Mouse (Mus musculus): Measurements from ENCODE around the gene Dcun1d4. TPM values are rescaled to one million over a fixed set of nuclear protein-coding genes. Genes with fewer than 3 reads are reported as not detected.

Dcun1d4 gene
- polyA plus RNA-seq, 1 experiment from 2014 or later: 59.2 TPM

- WGBS: 93% methylated on average over 12 of the region's 12 CpGs
- Histone ChIP-seq H3K9me3 (no peaks in the 10 kb centered on the region), H3K4me2 (replicated peaks) (no peak overlapping the region), H3K4me3 (no peak overlapping the region), H3K36me3 (peaks cover 35% of the 10 kb centered on the region), H3K27ac (no peak overlapping the region), H3K4me1 (no peaks in the 10 kb centered on the region), H3K27me3 (replicated peaks) (no peaks in the 10 kb centered on the region), H3K9ac (no peak overlapping the region)
- ATAC-seq (ENCODE audit: low FRiP score, low read depth): no peak
These were observed 56.9 kb downstream of the Dcun1d4 start for GRCm38 (mm10) chr5:73537669-73538068.

GRCm38 (mm10) chr5:73538586-73539298, 57.9 kb downstream of the Dcun1d4 start:
- H3K27me3 ChIP-seq (replicated peaks): no peaks in the 10 kb centered on the region
- H3K4me1 ChIP-seq: no peaks in the 10 kb centered on the region
- no peaks in the 10 kb centered on the region for H3K9me3 ChIP-seq
- H3K27ac ChIP-seq: no peak overlapping the region
- no peak overlapping the region for H3K9ac ChIP-seq
- 88% methylated on average over 11 of the region's 11 CpGs for WGBS
- H3K36me3 ChIP-seq: peaks cover 37% of the 10 kb centered on the region
- H3K4me2 ChIP-seq (replicated peaks): no peak overlapping the region
- H3K4me3 ChIP-seq: no peak overlapping the region
- no peak for ATAC-seq (ENCODE audit: low FRiP score, low read depth)

GRCm38 (mm10) chr5:73539848-73540510, 59.2 kb downstream of the Dcun1d4 start:
- H3K4me2 ChIP-seq (replicated peaks): no peak overlapping the region
- no peaks in the 10 kb centered on the region for H3K4me1 ChIP-seq
- peaks cover 33% of the 10 kb centered on the region for H3K36me3 ChIP-seq
- WGBS: 56% methylated on average over 6 of the region's 6 CpGs
- H3K9me3 ChIP-seq: no peaks in the 10 kb centered on the region
- ATAC-seq (ENCODE audit: low FRiP score, low read depth): no peak
- H3K27me3 ChIP-seq (replicated peaks): no peaks in the 10 kb centered on the region
- H3K27ac ChIP-seq: no peak overlapping the region
- H3K4me3 ChIP-seq: no peak overlapping the region
- H3K9ac ChIP-seq: no peak overlapping the region

GRCm38 (mm10) chr5:73540511-73540871, 59.7 kb downstream of the Dcun1d4 start:
- Histone ChIP-seq H3K9ac (no peak overlapping the region), H3K4me2 (replicated peaks) (no peak overlapping the region), H3K9me3 (no peaks in the 10 kb centered on the region), H3K4me3 (no peak overlapping the region), H3K4me1 (no peaks in the 10 kb centered on the region), H3K36me3 (peaks cover 36% of the 10 kb centered on the region), H3K27me3 (replicated peaks) (no peaks in the 10 kb centered on the region), H3K27ac (no peak overlapping the region)
- WGBS: 91% methylated on average over 2 of the region's 2 CpGs
- ATAC-seq (ENCODE audit: low FRiP score, low read depth): no peak

GRCm38 (mm10) chr5:73544111-73544753, 63.4 kb downstream of the Dcun1d4 start:
- Histone ChIP-seq H3K9me3 (no peaks in the 10 kb centered on the region), H3K36me3 (peaks cover 30% of the 10 kb centered on the region), H3K4me1 (no peaks in the 10 kb centered on the region), H3K27ac (no peak overlapping the region), H3K4me2 (replicated peaks) (no peak overlapping the region), H3K4me3 (no peak overlapping the region), H3K9ac (no peak overlapping the region), H3K27me3 (replicated peaks) (no peaks in the 10 kb centered on the region)
- 71% methylated on average over 10 of the region's 10 CpGs for WGBS
- ATAC-seq (ENCODE audit: low FRiP score, low read depth): no peak

- Histone ChIP-seq H3K4me1 (no peaks in the 10 kb centered on the region), H3K27me3 (replicated peaks) (no peaks in the 10 kb centered on the region), H3K4me3 (no peak overlapping the region), H3K36me3 (peaks cover 30% of the 10 kb centered on the region), H3K9ac (no peak overlapping the region), H3K27ac (no peak overlapping the region), H3K9me3 (no peaks in the 10 kb centered on the region), H3K4me2 (replicated peaks) (no peak overlapping the region)
- no peak for ATAC-seq (ENCODE audit: low FRiP score, low read depth)
- 66% methylated on average over 6 of the region's 6 CpGs for WGBS
These were observed 64.8 kb downstream of the Dcun1d4 start for GRCm38 (mm10) chr5:73545641-73546040.

GRCm38 (mm10) chr5:73547252-73547651, 66.5 kb downstream of the Dcun1d4 start:
- no peak overlapping the region for H3K4me2 ChIP-seq (replicated peaks)
- no peak overlapping the region for H3K27ac ChIP-seq
- no peak overlapping the region for H3K9ac ChIP-seq
- H3K9me3 ChIP-seq: no peaks in the 10 kb centered on the region
- no peak for ATAC-seq (ENCODE audit: low FRiP score, low read depth)
- H3K27me3 ChIP-seq (replicated peaks): no peaks in the 10 kb centered on the region
- H3K4me1 ChIP-seq: no peaks in the 10 kb centered on the region
- peaks cover 32% of the 10 kb centered on the region for H3K36me3 ChIP-seq
- 90% methylated on average over 7 of the region's 7 CpGs for WGBS
- no peak overlapping the region for H3K4me3 ChIP-seq

GRCm38 (mm10) chr5:73548237-73548636, 67.4 kb downstream of the Dcun1d4 start:
- Histone ChIP-seq H3K9me3 (no peaks in the 10 kb centered on the region), H3K9ac (no peak overlapping the region), H3K36me3 (peaks cover 27% of the 10 kb centered on the region), H3K4me1 (no peaks in the 10 kb centered on the region), H3K27ac (no peak overlapping the region), H3K4me2 (replicated peaks) (no peak overlapping the region), H3K4me3 (no peak overlapping the region), H3K27me3 (replicated peaks) (no peaks in the 10 kb centered on the region)
- ATAC-seq (ENCODE audit: low FRiP score, low read depth): no peak
- WGBS: 92% methylated on average over 7 of the region's 7 CpGs

- no peak overlapping the region for H3K27ac ChIP-seq
- H3K4me1 ChIP-seq: no peaks in the 10 kb centered on the region
- H3K4me2 ChIP-seq (replicated peaks): no peak overlapping the region
- H3K4me3 ChIP-seq: no peak overlapping the region
- no peak overlapping the region for H3K9ac ChIP-seq
- no peak for ATAC-seq (ENCODE audit: low FRiP score, low read depth)
- H3K36me3 ChIP-seq: peaks cover 33% of the 10 kb centered on the region
- no peaks in the 10 kb centered on the region for H3K9me3 ChIP-seq
- no peaks in the 10 kb centered on the region for H3K27me3 ChIP-seq (replicated peaks)
- WGBS: 98% methylated on average over 1 of the region's 1 CpGs
These were observed 68.0 kb downstream of the Dcun1d4 start for GRCm38 (mm10) chr5:73548838-73549237.

GRCm38 (mm10) chr5:73551836-73552235, 71.0 kb downstream of the Dcun1d4 start:
- no peak overlapping the region for H3K27ac ChIP-seq
- H3K4me1 ChIP-seq: no peaks in the 10 kb centered on the region
- no peaks in the 10 kb centered on the region for H3K9me3 ChIP-seq
- no peak overlapping the region for H3K9ac ChIP-seq
- no peak for ATAC-seq (ENCODE audit: low FRiP score, low read depth)
- H3K4me2 ChIP-seq (replicated peaks): no peak overlapping the region
- H3K4me3 ChIP-seq: no peak overlapping the region
- H3K27me3 ChIP-seq (replicated peaks): no peaks in the 10 kb centered on the region
- H3K36me3 ChIP-seq: peaks cover 24% of the 10 kb centered on the region
- WGBS: 88% methylated on average over 5 of the region's 5 CpGs

- Histone ChIP-seq H3K27me3 (replicated peaks) (no peaks in the 10 kb centered on the region), H3K36me3 (peaks cover 33% of the 10 kb centered on the region), H3K4me1 (peaks cover 6% of the 10 kb centered on the region; the same call in 1 of the 2 replicates), H3K9ac (no peak overlapping the region), H3K4me3 (no peak overlapping the region), H3K4me2 (replicated peaks) (no peak overlapping the region), H3K27ac (no peak overlapping the region), H3K9me3 (no peaks in the 10 kb centered on the region)
- WGBS: 94% methylated on average over 11 of the region's 11 CpGs
- no peak for ATAC-seq (ENCODE audit: low FRiP score, low read depth)
These were observed 73.1 kb downstream of the Dcun1d4 start for GRCm38 (mm10) chr5:73553903-73554302.

- no peak for ATAC-seq (ENCODE audit: low FRiP score, low read depth)
- WGBS: 89% methylated on average over 8 of the region's 8 CpGs
These were observed 74.5 kb downstream of the Dcun1d4 start for GRCm38 (mm10) chr5:73555096-73555852.

More at GRCm38 (mm10) chr5:73555096-73555852, 74.5 kb downstream of the Dcun1d4 start:
- H3K4me3 ChIP-seq: no peak overlapping the region
- no peak overlapping the region for H3K27ac ChIP-seq
- H3K27me3 ChIP-seq (replicated peaks): no peaks in the 10 kb centered on the region
- H3K9ac ChIP-seq: no peak overlapping the region
- H3K9me3 ChIP-seq: no peaks in the 10 kb centered on the region
- H3K36me3 ChIP-seq: peaks cover 43% of the 10 kb centered on the region
- peaks cover 6% of the 10 kb centered on the region; the same call in 1 of the 2 replicates for H3K4me1 ChIP-seq
- no peak overlapping the region for H3K4me2 ChIP-seq (replicated peaks)

All from neural tube, embryonic 12.5 days (tissue).